Mouse (Mus musculus) hindbrain, postnatal 0 days (tissue): ENCODE data around the gene AI464131. TPM values are rescaled to one million over a fixed set of nuclear protein-coding genes. Genes with fewer than 3 reads are reported as not detected.
A peak's percentile ranks its signal among the peaks of the same experiment; 100 is the strongest.
"Not testable (repeated sequence)": the region's sequence is repeated elsewhere in the genome, so short reads cannot be mapped to it uniquely, and the experiment has no call there.

Experiments
- ATAC-seq: fragments of 200-750 bp; cut with Nextera tagmentation; 2 replicates; pipeline ENCODE4 v1.8.0; 2017; ENCODE audit warnings: mild to moderate bottlenecking, moderate TSS enrichment, moderate library complexity
- DNase-seq: peaks from one replicate; pipeline ENCODE4 v3.0.0-alpha.2; 2015; ENCODE audit warnings: low spot score
- H3K27ac ChIP-seq: fragments of 300-500 bp; sonication (generic); 2 replicates; pipeline ENCODE4 v1.5.1; 2014; ENCODE audit warnings: mild to moderate bottlenecking
- H3K27me3 ChIP-seq: fragments of 300-500 bp; sonication (generic); 2 replicates; pipeline ENCODE4 v1.6.1; 2014; ENCODE audit warnings: low read length, mixed read lengths; ENCODE audit not compliant: insufficient read depth
- H3K36me3 ChIP-seq: fragments of 300-500 bp; sonication (generic); 2 replicates; pipeline ENCODE4 v1.6.1; 2014; ENCODE audit warnings: low read length, mixed read lengths; ENCODE audit not compliant: insufficient read depth
- H3K4me1 ChIP-seq: fragments of 300-500 bp; sonication (generic); 2 replicates; pipeline ENCODE4 v1.6.1; 2014; ENCODE audit warnings: antibody characterized with exemption, low read length, mixed read lengths; ENCODE audit not compliant: insufficient read depth
- H3K4me2 ChIP-seq: fragments of 300-500 bp; sonication (generic); 2 replicates; pipeline ENCODE4 v1.6.1; 2014; ENCODE audit warnings: low read depth, mild to moderate bottlenecking, low read length, moderate library complexity, mixed read lengths
- H3K4me3 ChIP-seq: fragments of 300-500 bp; sonication (generic); 2 replicates; pipeline ENCODE4 v1.5.1; 2014; ENCODE audit warnings: low read length
- H3K9ac ChIP-seq: fragments of 300-500 bp; sonication (generic); replicated peaks from 2 replicates; pipeline ENCODE4 v1.6.1; 2014; ENCODE audit warnings: mild to moderate bottlenecking, low read length, moderate library complexity, mixed read lengths
- H3K9me3 ChIP-seq: fragments of 300-500 bp; sonication (generic); 2 replicates; pipeline ENCODE4 v1.6.1; 2016; ENCODE audit warnings: low read length, mixed read lengths
- CTCF ChIP-seq: IDR thresholded peaks from 2 replicates; pipeline ENCODE4 v1.5.1; 2016; ENCODE audit warnings: antibody characterized with exemption, control low read depth, low read depth
- WGBS: fragments of 180-500 bp; shearing (Covaris S2); extraction: QIAGEN DNeasy Blood & Tissue Kit; methylation state at CpG from one replicate; pipeline ENCODE4 v1.1.7; 2014; 5-methylcytosine and 5-hydroxymethylcytosine counted together
- polyA plus RNA-seq: library from polyadenylated mRNA; unstranded; fragments of >200 nt; fragmentation: Nextera tagmentation; extraction: Ambion mirVana; gene quantifications from 2 replicates; pipeline ENCODE4 v1.2.1, GENCODE M21; 2015
- total RNA-seq: library from RNA; depleted of rRNA; stranded (reverse); fragments of >200 nt; gene quantifications from 2 replicates; pipeline ENCODE4 v1.2.3, GENCODE M21; 2014

The AI464131 gene
- total and polyA plus RNA-seq, 2 experiments from 2014 or later, result 22.9 to 62.4 TPM

- Histone ChIP-seq H3K27ac (peak overlapping the region; percentile 37; the same call in 1 of the 2 replicates), H3K9ac (no peak overlapping the region), H3K9me3 (no peaks in the 10 kb centered on the region), H3K27me3 (no peaks in the 10 kb centered on the region), H3K4me2 (no peak overlapping the region), H3K4me3 (no peak overlapping the region), H3K4me1 (no peaks in the 10 kb centered on the region), H3K36me3 (no peaks in the 10 kb centered on the region)
- no peak for TF ChIP-seq CTCF
- no peak for ATAC-seq
- no peak for DNase-seq
- 61% methylated on average over 10 of the region's 10 CpGs for WGBS
Measured at GRCm38 (mm10) chr4:41469199-41469598, 33.7 kb downstream of the AI464131 start.

GRCm38 (mm10) chr4:41468396-41469080 lies 34.3 kb downstream of the AI464131 start:
- DNase-seq, result peak; percentile 89
- Histone ChIP-seq H3K27me3 (no peaks in the 10 kb centered on the region), H3K4me2 (no peak overlapping the region), H3K36me3 (no peaks in the 10 kb centered on the region), H3K9ac (no peak overlapping the region), H3K4me3 (no peak overlapping the region), H3K4me1 (no peaks in the 10 kb centered on the region), H3K27ac (no peak overlapping the region), H3K9me3 (no peaks in the 10 kb centered on the region)
- no peak for ATAC-seq
- WGBS, result 53% methylated on average over 17 of the region's 17 CpGs
- peak; percentile 81 for TF ChIP-seq CTCF

- peak overlapping the region; percentile 52 for H3K9ac ChIP-seq
- peak overlapping the region; percentile 58 for H3K4me2 ChIP-seq
- no peaks in the 10 kb centered on the region for H3K27me3 ChIP-seq
- peak overlapping the region; percentile 65; the same call in 1 of the 2 replicates for H3K27ac ChIP-seq
- TF ChIP-seq CTCF, result peak; percentile 33
- ATAC-seq (peak; percentile 11), DNase-seq (peak; percentile 58)
- no peaks in the 10 kb centered on the region for H3K36me3 ChIP-seq
- 2% methylated on average over 17 of the region's 17 CpGs for WGBS
- H3K4me3 ChIP-seq, result peak overlapping the region; percentile 74
- H3K4me1 ChIP-seq, result no peaks in the 10 kb centered on the region
- H3K9me3 ChIP-seq, result no peaks in the 10 kb centered on the region
Measured at GRCm38 (mm10) chr4:41465287-41465665, 37.6 kb downstream of the AI464131 start.

GRCm38 (mm10) chr4:41464345-41465286 lies 38.3 kb downstream of the AI464131 start, which contains the start of the genes Kif24 and Nudt2:
Gene Kif24 (minus strand): TSS chr4:41464887.
Gene Nudt2 (plus strand): TSS chr4:41465151.
- TF ChIP-seq CTCF, result no peak
- Histone ChIP-seq H3K27ac (peak within 1 kb of the TSS; percentile 66; the same call in 1 of the 2 replicates), H3K4me1 (no peaks in the 10 kb centered on the region), H3K4me2 (peak within 1 kb of the TSS; percentile 73), H3K36me3 (no peaks in the 10 kb centered on the region), H3K9me3 (no peaks in the 10 kb centered on the region), H3K4me3 (peak within 1 kb of the TSS; percentile 74), H3K9ac (peak within 1 kb of the TSS; percentile 52), H3K27me3 (no peaks in the 10 kb centered on the region)
- under 1% methylated on average over 70 of the region's 70 CpGs for WGBS
- ATAC-seq, result peak; percentile 99
- peak; percentile 100 for DNase-seq

- H3K9me3 ChIP-seq, H3K36me3 ChIP-seq, ATAC-seq, H3K4me1 ChIP-seq, H3K27ac ChIP-seq, H3K27me3 ChIP-seq, DNase-seq, H3K4me3 ChIP-seq, H3K9ac ChIP-seq: not testable (repeated sequence)
- WGBS, result 86% methylated on average over 3 of the region's 3 CpGs
- peak overlapping the region; percentile 73; the same call in 1 of the 2 replicates for H3K4me2 ChIP-seq
Measured at GRCm38 (mm10) chr4:41463051-41463738, 39.7 kb downstream of the AI464131 start.

- Histone ChIP-seq H3K27me3 (no peaks in the 10 kb centered on the region), H3K27ac (no peak overlapping the region), H3K4me3 (no peak overlapping the region), H3K4me2 (no peak overlapping the region), H3K9me3 (no peaks in the 10 kb centered on the region), H3K36me3 (no peaks in the 10 kb centered on the region), H3K4me1 (no peaks in the 10 kb centered on the region), H3K9ac (no peak overlapping the region)
- DNase-seq (no peak), ATAC-seq (no peak)
- 95% methylated on average over 1 of the region's 1 CpGs for WGBS
- no peak for TF ChIP-seq CTCF
Measured at GRCm38 (mm10) chr4:41460690-41461089, 42.2 kb downstream of the AI464131 start.
